9 mouse cellular contexts compared by ENCODE assay signal in the genomic region with DNA sequence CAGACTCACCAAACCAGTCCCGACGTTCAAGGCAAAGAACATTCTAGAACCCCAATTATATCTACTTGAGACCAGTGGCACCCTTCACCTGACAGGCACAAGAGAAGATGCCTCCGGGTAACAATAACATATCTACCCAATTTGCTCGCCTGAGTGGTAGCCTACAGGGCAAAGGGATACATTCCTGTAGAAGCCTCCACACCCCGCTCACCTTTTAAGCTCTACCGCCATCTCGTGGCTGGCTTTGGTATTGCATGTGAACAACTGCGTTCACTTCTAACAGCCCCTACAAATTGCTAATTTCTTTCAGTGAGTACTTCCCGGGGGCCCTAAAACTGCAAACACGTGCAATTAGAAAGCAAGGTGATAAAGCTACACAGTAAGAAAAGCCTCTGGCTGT.
DNase-seq lines count a peak whose midpoint lies in the region; ATAC-seq lines count a peak whose summit lies in the region.
"Had no signal": no experiment of that assay in that cellular context is flagged by ENCODE, and none has a peak within 500 bp of the region (broad histone marks: within the 10 kb centered on the region; RNA-seq: fewer than 3 reads in every experiment).

No protein-coding gene starts in this region.

- DNase-seq in T-cell, adult 2 months (ENCODE audit: low spot score) = peak; percentile 26
- DNase-seq in cerebellum, adult 8-10 months = peak; percentile 83
- peak; percentile 64 to 89 for DNase-seq in frontal cortex, postnatal 14 days (ENCODE audit: low spot score in 2 of 2)
- peak; percentile 83 to 84 for DNase-seq in layer of hippocampus, postnatal 36 days
- peak; percentile 99 for DNase-seq in midbrain, embryonic 11.5 days (ENCODE audit: low spot score, missing footprints)
- peak; percentile 62 to 71 for DNase-seq in right cerebral cortex, postnatal 36 days (ENCODE audit: low spot score in 2 of 2)
- peak; percentile 68 to 91 for DNase-seq in urinary bladder, postnatal 4 days (ENCODE audit: low spot score in 2 of 2)

- H3K4me2 ChIP-seq in hindbrain, embryonic 15.5 days = no peak overlapping the region
- no peak overlapping the region for H3K4me2 ChIP-seq in midbrain, embryonic 11.5 days
- H3K4me2 ChIP-seq: liver, embryonic 15.5 days had no signal

- WGBS in hindbrain, embryonic 15.5 days = 22% methylated on average over 10 of the region's 10 CpGs
- WGBS in midbrain, embryonic 11.5 days = 26% methylated on average over 10 of the region's 10 CpGs

- H3K4me3 ChIP-seq in hindbrain, embryonic 15.5 days = no peak overlapping the region
- no peak overlapping the region for H3K4me3 ChIP-seq in midbrain, embryonic 11.5 days (ENCODE audit: low read depth, low read length)
- H3K4me3 ChIP-seq: liver, embryonic 15.5 days had no signal

- no peak overlapping the region for H3K27ac ChIP-seq in hindbrain, embryonic 15.5 days (replicated peaks)
- H3K27ac ChIP-seq in midbrain, embryonic 11.5 days (ENCODE audit: low read depth, low read length) = no peak overlapping the region
- H3K27ac ChIP-seq: liver, embryonic 15.5 days had no signal

- H3K4me1 ChIP-seq in hindbrain, embryonic 15.5 days (replicated peaks) = peaks cover 23% of the 10 kb centered on the region; the same call in 1 of the 2 replicates
- H3K4me1 ChIP-seq in midbrain, embryonic 11.5 days (ENCODE audit: control insufficient read depth, insufficient read depth, low read length) = no peaks in the 10 kb centered on the region
- H3K4me1 ChIP-seq: liver, embryonic 15.5 days had no signal

- peak; percentile 52 for ATAC-seq in hindbrain, embryonic 15.5 days (ENCODE audit: low FRiP score, low read depth)
- peak; percentile 44; the same call in 1 of the 2 replicates for ATAC-seq in midbrain, embryonic 11.5 days (ENCODE audit: low FRiP score)

- H3K27me3 ChIP-seq in hindbrain, embryonic 15.5 days = no peaks in the 10 kb centered on the region
- H3K27me3 ChIP-seq in midbrain, embryonic 11.5 days (ENCODE audit: control insufficient read depth, insufficient read depth, low read length) = no peaks in the 10 kb centered on the region
- H3K27me3 ChIP-seq: liver, embryonic 15.5 days had no signal

- H3K9ac ChIP-seq in hindbrain, embryonic 15.5 days = no peak overlapping the region
- no peak overlapping the region for H3K9ac ChIP-seq in midbrain, embryonic 11.5 days (ENCODE audit: low read length)
- H3K9ac ChIP-seq: liver, embryonic 15.5 days had no signal

- H3K36me3 ChIP-seq in hindbrain, embryonic 15.5 days = no peaks in the 10 kb centered on the region
- H3K36me3 ChIP-seq in midbrain, embryonic 11.5 days (ENCODE audit: control insufficient read depth, insufficient read depth, low read length) = no peaks in the 10 kb centered on the region
- H3K36me3 ChIP-seq: liver, embryonic 15.5 days had no signal

- H3K9me3 ChIP-seq in hindbrain, embryonic 15.5 days = no peaks in the 10 kb centered on the region
- no peaks in the 10 kb centered on the region for H3K9me3 ChIP-seq in midbrain, embryonic 11.5 days (ENCODE audit: control insufficient read depth, low read length)
- H3K9me3 ChIP-seq: liver, embryonic 15.5 days had no signal

Comparison
In these comparisons a context has a peak if more than half of its experiments do, and no peak if none do; other contexts are left out.
1. DNase-seq: peak in every context shown above with its lines; median percentile 99 in midbrain, embryonic 11.5 days; 84 in layer of hippocampus, postnatal 36 days; 83 in cerebellum, adult 8-10 months; 80 in urinary bladder, postnatal 4 days; 76 in frontal cortex, postnatal 14 days; 66 in right cerebral cortex, postnatal 36 days; 26 in T-cell, adult 2 months.